Mouse (Mus musculus) heart, embryonic 13.5 days (tissue): ENCODE measurements around the gene Epor. TPM values are rescaled to one million over a fixed set of nuclear protein-coding genes. Genes with fewer than 3 reads are reported as not detected.

Experiments
- ATAC-seq: fragments of 200-750 bp; cut with Nextera tagmentation; 2 replicates; pipeline ENCODE4 v1.8.0; 2017; ENCODE audit warnings: moderate TSS enrichment; ENCODE audit not compliant: insufficient number of reproducible peaks, low FRiP score, low TSS enrichment; ENCODE audit errors: extremely low read depth
- H3K27ac ChIP-seq: fragments of 300-500 bp; sonication (generic); replicated peaks from 2 replicates; pipeline ENCODE4 v1.5.1; 2015; ENCODE audit warnings: moderate library complexity, mild to moderate bottlenecking, inconsistent platforms
- H3K27me3 ChIP-seq: fragments of 300-500 bp; sonication (generic); replicated peaks from 2 replicates; pipeline ENCODE4 v1.6.1; 2015; ENCODE audit warnings: mild to moderate bottlenecking, inconsistent platforms
- H3K36me3 ChIP-seq: fragments of 300-500 bp; sonication (generic); 2 replicates; pipeline ENCODE4 v1.6.1; 2015; ENCODE audit warnings: mild to moderate bottlenecking, inconsistent platforms
- H3K4me1 ChIP-seq: fragments of 300-500 bp; sonication (generic); 2 replicates; pipeline ENCODE4 v1.6.1; 2015; ENCODE audit warnings: inconsistent platforms
- H3K4me2 ChIP-seq: fragments of 300-500 bp; sonication (generic); 2 replicates; pipeline ENCODE4 v1.6.1; 2015; ENCODE audit warnings: inconsistent platforms, mild to moderate bottlenecking, moderate library complexity
- H3K4me3 ChIP-seq: fragments of 300-500 bp; sonication (generic); 2 replicates; pipeline ENCODE4 v1.5.1; 2015; ENCODE audit warnings: moderate library complexity, mild to moderate bottlenecking, inconsistent platforms
- H3K9ac ChIP-seq: fragments of 300-500 bp; sonication (generic); 2 replicates; pipeline ENCODE4 v1.6.1; 2015; ENCODE audit warnings: inconsistent platforms, mild to moderate bottlenecking, moderate library complexity
- H3K9me3 ChIP-seq: fragments of 300-500 bp; sonication (generic); 2 replicates; pipeline ENCODE4 v1.6.1; 2016; ENCODE audit warnings: inconsistent platforms
- WGBS: fragments of 180-500 bp; shearing (Covaris S2); methylation state at CpG from one replicate; pipeline ENCODE4 v1.1.7; 2015; ENCODE audit warnings: mixed read lengths; 5-methylcytosine and 5-hydroxymethylcytosine counted together
- polyA plus RNA-seq: library from polyadenylated mRNA; unstranded; fragments of >200 nt; fragmentation: Nextera tagmentation; extraction: Ambion mirVana; gene quantifications from 2 replicates; pipeline ENCODE4 v1.2.1, GENCODE M21; 2015

Gene Epor
- polyA plus RNA-seq, 1 experiment from 2014 or later: 7.3 TPM

DNA sequence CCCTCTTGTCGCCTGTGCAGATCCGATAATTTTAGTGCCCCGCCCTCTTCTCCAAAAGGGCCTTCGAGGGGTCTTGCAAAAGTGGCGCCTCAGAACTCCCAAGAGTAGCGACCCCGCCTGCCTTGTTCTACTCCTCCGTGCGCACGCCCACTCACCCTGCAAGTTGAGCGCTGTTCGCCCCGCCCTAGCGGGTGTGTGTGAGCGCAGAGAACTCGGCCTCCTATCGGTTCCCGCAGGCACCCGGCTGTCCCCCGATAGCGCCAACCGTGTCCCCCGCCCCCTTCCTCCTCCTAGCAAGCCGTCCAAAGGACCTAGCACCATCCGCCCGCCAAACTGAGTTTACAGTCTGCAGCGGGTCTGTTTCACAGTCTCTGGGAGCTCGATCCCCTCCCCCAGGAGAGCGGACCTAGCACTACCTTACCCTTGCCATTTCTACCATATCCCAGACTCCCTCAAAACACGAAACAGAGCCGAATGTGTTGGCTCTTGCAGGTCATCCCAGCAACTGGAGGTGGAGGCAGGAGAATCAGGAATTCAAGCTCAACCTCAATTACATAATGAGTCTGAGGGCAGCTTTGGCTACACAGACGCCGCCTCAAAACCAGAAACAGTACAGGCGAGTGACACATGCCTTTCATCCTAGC, 768 bp downstream of the Epor start:
- WGBS: 1% methylated on average over 34 of the region's 34 CpGs
- peak; percentile 74 for ATAC-seq
- no peaks in the 10 kb centered on the region for H3K9me3 ChIP-seq
- peak overlapping the region; percentile 54 for H3K4me3 ChIP-seq
- H3K27me3 ChIP-seq: peaks cover 31% of the 10 kb centered on the region
- peaks cover 39% of the 10 kb centered on the region for H3K4me1 ChIP-seq
- H3K9ac ChIP-seq: peak overlapping the region; percentile 74
- peak overlapping the region; percentile 71 for H3K27ac ChIP-seq
- peak overlapping the region; percentile 81 for H3K4me2 ChIP-seq
- peaks cover 20% of the 10 kb centered on the region for H3K36me3 ChIP-seq

DNA sequence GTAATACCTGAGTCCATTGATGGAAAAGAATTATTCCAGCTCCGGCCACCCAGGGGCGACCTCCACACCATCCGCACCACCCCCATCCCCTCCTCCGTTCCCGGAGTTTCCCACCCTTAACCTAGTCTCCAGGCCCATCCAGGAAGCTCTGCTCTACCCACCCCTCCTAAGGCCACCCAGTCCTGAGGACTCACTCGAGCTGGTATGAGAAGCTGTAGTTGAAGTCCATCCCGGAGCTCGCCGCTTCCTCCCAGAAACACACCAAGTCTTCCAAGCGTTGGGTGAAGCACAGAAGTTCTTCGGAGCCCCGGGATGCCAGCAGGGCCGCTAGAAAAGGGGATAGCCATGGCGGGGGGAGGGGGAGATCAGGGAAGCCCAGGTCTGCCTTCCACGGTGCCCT, 1.3 kb downstream of the Epor start:
- peak overlapping the region; percentile 81 for H3K4me2 ChIP-seq
- peaks cover 27% of the 10 kb centered on the region for H3K27me3 ChIP-seq
- 1% methylated on average over 15 of the region's 15 CpGs for WGBS
- H3K4me3 ChIP-seq: peak overlapping the region; percentile 54
- 0 out of 2 replicates have a peak, but pooled peaks have one; percentile 16 for ATAC-seq
- no peaks in the 10 kb centered on the region for H3K9me3 ChIP-seq
- no peak overlapping the region; the same call in 1 of the 2 replicates for H3K27ac ChIP-seq
- H3K9ac ChIP-seq: peak overlapping the region; percentile 74
- H3K36me3 ChIP-seq: peaks cover 24% of the 10 kb centered on the region
- H3K4me1 ChIP-seq: peaks cover 39% of the 10 kb centered on the region

- Histone ChIP-seq H3K9ac (peak overlapping the region; percentile 74), H3K27me3 (peaks cover 27% of the 10 kb centered on the region), H3K4me2 (peak overlapping the region; percentile 81), H3K27ac (no peak overlapping the region; the same call in 1 of the 2 replicates), H3K4me1 (peaks cover 42% of the 10 kb centered on the region), H3K4me3 (peak overlapping the region; percentile 54), H3K36me3 (peaks cover 24% of the 10 kb centered on the region), H3K9me3 (no peaks in the 10 kb centered on the region)
- 2% methylated on average over 35 of the region's 35 CpGs for WGBS
- ATAC-seq: no peak
These were observed 1.8 kb downstream of the Epor start for GRCm38 (mm10) chr9:21961366-21961980.

- no peak for ATAC-seq
- Histone ChIP-seq H3K4me1 (peaks cover 46% of the 10 kb centered on the region), H3K4me3 (peak overlapping the region; percentile 54), H3K9ac (peak overlapping the region; percentile 74), H3K27ac (no peak overlapping the region), H3K36me3 (peaks cover 24% of the 10 kb centered on the region), H3K4me2 (peak overlapping the region; percentile 81), H3K27me3 (peaks cover 27% of the 10 kb centered on the region), H3K9me3 (no peaks in the 10 kb centered on the region)
- WGBS: 14% methylated on average over 26 of the region's 26 CpGs
These were observed 2.6 kb downstream of the Epor start for GRCm38 (mm10) chr9:21960558-21961208.

GRCm38 (mm10) chr9:21960135-21960534, 3.2 kb downstream of the Epor start:
- Histone ChIP-seq H3K36me3 (peaks cover 24% of the 10 kb centered on the region), H3K9ac (peak overlapping the region; percentile 29), H3K9me3 (no peaks in the 10 kb centered on the region), H3K4me2 (peak overlapping the region; percentile 81), H3K27me3 (peaks cover 27% of the 10 kb centered on the region), H3K27ac (no peak overlapping the region), H3K4me1 (peaks cover 47% of the 10 kb centered on the region), H3K4me3 (peak overlapping the region; percentile 54)
- 57% methylated on average over 9 of the region's 9 CpGs for WGBS
- ATAC-seq: no peak

DNA sequence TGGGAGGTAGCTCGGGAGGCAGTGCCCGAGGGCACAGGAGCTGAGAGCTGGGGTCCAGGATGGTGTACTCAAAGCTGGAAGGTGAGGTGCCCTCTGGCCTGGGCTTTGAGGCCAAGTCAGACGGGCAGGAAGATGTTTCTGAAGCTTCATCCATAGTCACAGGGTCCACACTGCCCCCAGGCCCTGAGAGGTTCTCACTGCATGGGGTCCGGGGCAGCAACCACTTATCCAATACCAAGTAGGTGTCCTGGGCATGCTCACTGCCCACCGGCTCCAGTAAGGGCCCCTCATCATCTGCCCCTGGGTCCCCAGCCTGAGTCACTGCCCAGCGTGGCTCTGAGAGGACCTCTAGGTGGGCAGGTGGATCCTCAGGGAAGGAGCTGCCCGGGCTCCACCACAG, 4.1 kb downstream of the Epor start:
- no peak for ATAC-seq
- peaks cover 52% of the 10 kb centered on the region for H3K4me1 ChIP-seq
- no peak overlapping the region for H3K9ac ChIP-seq
- H3K4me3 ChIP-seq: no peak overlapping the region
- 82% methylated on average over 7 of the region's 7 CpGs for WGBS
- H3K9me3 ChIP-seq: no peaks in the 10 kb centered on the region
- peaks cover 27% of the 10 kb centered on the region for H3K27me3 ChIP-seq
- H3K27ac ChIP-seq: no peak overlapping the region
- H3K36me3 ChIP-seq: peaks cover 24% of the 10 kb centered on the region
- H3K4me2 ChIP-seq: no peak overlapping the region; the same call in 1 of the 2 replicates

DNA sequence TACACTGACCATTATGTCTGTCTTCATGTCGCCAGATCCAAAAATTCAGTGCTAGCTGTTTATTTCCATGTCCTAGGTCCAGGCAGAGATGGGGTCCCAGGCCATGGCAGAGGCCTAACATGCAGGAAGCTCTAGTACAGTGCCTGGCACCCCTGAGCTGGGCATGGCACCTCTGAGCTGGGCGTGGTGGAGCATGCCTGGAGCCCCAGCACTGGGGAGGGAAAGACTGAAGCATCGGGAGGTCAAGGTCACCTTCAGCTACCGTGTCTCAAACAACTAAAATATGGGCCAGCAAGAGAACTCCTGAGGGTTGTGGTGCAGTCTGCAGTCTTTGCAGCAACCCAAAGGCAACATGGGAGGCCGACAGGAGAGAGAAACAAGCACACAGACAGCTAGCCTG, 4.9 kb downstream of the Epor start:
- Histone ChIP-seq H3K27ac (no peak overlapping the region), H3K27me3 (peaks cover 27% of the 10 kb centered on the region), H3K4me1 (peaks cover 44% of the 10 kb centered on the region), H3K9me3 (no peaks in the 10 kb centered on the region), H3K4me3 (no peak overlapping the region), H3K36me3 (peaks cover 24% of the 10 kb centered on the region), H3K4me2 (no peak overlapping the region), H3K9ac (0 out of 2 replicates have a peak overlapping the region, but pooled peaks have one; percentile 16)
- ATAC-seq: no peak
- WGBS: 62% methylated on average over 5 of the region's 5 CpGs

DNA sequence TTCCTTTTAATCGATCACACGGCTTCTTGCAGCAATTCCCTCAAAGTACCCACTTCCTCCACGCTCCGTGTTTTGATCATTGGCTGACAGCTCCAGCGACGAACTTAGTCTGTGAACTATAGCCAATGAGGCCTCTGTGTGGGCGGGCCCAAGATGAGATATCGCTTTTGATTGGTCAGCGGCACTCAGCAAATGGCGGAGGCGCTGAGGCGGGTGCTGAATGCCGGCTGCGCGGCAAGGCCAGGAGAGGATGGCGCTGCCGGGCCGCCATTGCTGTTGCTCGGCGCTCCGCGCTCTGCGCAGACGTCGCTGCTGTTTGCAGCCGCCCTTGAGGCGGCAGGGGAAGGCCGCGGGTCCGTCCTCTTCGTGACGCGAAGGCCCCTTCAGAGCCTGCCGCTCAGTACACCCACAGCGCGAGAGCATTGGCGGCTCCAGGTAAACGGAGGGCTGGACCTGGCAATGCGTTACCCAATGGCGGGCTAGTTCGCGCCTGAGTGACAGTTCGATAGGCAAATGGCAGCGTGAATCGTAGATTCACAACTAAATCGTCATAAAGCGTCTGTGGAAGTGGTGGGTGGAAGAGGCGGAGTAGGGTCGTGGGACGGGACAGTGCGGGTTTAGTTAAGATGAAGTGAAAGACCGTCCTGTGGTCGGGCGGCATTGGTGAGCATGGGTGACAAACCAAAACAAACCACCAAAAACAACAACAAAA, 7.6 kb downstream of the Epor start, which contains the start of gene Swsap1:
Swsap1 (plus strand) TSS at position 186 of the 712 bp plus-strand sequence.
- peak; percentile 95 for ATAC-seq
- H3K4me2 ChIP-seq: peak within 1 kb of the TSS; percentile 76
- H3K4me1 ChIP-seq: peaks cover 20% of the 10 kb centered on the region
- H3K27ac ChIP-seq: peak within 1 kb of the TSS; percentile 94
- H3K9ac ChIP-seq: peak within 1 kb of the TSS; percentile 88
- peaks cover 24% of the 10 kb centered on the region for H3K36me3 ChIP-seq
- H3K9me3 ChIP-seq: no peaks in the 10 kb centered on the region
- H3K27me3 ChIP-seq: peaks cover 15% of the 10 kb centered on the region
- under 1% methylated on average over 54 of the region's 54 CpGs for WGBS
- peak within 1 kb of the TSS; percentile 79 for H3K4me3 ChIP-seq

DNA sequence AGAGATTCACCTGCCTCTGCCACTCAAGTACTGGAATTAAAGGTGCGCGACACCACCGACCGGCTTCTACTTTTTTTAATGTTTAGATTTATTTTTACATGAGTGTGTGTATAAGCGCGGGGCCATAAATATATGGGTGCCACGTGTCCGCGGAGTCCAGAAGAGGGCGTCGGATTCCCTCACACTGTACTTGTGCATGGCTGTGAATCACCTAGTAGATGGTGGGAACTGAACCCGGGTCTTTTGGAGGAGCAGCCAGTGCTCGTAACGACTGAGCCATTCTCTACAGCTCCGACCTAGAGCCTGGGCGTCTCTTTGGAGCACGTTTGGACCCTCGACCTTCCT, 8.1 kb downstream of the Epor start:
- Histone ChIP-seq H3K9me3 (no peaks in the 10 kb centered on the region), H3K36me3 (peaks cover 24% of the 10 kb centered on the region), H3K27me3 (peaks cover 9% of the 10 kb centered on the region), H3K4me2 (peak overlapping the region; percentile 76), H3K27ac (peak overlapping the region; percentile 94), H3K9ac (peak overlapping the region; percentile 88), H3K4me1 (peaks cover 15% of the 10 kb centered on the region), H3K4me3 (peak overlapping the region; percentile 79)
- peak; percentile 50 for ATAC-seq
- 1% methylated on average over 18 of the region's 18 CpGs for WGBS

- Histone ChIP-seq H3K4me3 (no peak overlapping the region), H3K36me3 (peaks cover 24% of the 10 kb centered on the region), H3K4me1 (peaks cover 13% of the 10 kb centered on the region), H3K27ac (no peak overlapping the region), H3K9ac (no peak overlapping the region), H3K27me3 (peaks cover 10% of the 10 kb centered on the region), H3K4me2 (peak overlapping the region; percentile 76), H3K9me3 (no peaks in the 10 kb centered on the region)
- 73% methylated on average over 3 of the region's 3 CpGs for WGBS
- ATAC-seq: no peak
These were observed 8.7 kb downstream of the Epor start for GRCm38 (mm10) chr9:21954635-21955034.

GRCm38 (mm10) chr9:21953600-21953999, 9.7 kb downstream of the Epor start:
- H3K4me2 ChIP-seq: no peak overlapping the region
- peaks cover 15% of the 10 kb centered on the region for H3K27me3 ChIP-seq
- H3K27ac ChIP-seq: no peak overlapping the region
- peaks cover 14% of the 10 kb centered on the region for H3K36me3 ChIP-seq
- H3K9me3 ChIP-seq: no peaks in the 10 kb centered on the region
- H3K4me3 ChIP-seq: no peak overlapping the region
- no peak overlapping the region for H3K9ac ChIP-seq
- peaks cover 13% of the 10 kb centered on the region for H3K4me1 ChIP-seq
- no peak for ATAC-seq
- 6% methylated on average over 3 of the region's 3 CpGs for WGBS
